Mouse (Mus musculus): ENCODE measurements around the gene Cops7a. TPM values are rescaled to one million over a fixed set of nuclear protein-coding genes. Genes with fewer than 3 reads are reported as not detected.

Cops7a gene
- polyA plus RNA-seq, 1 experiment from 2014 or later = 119 TPM

DNA sequence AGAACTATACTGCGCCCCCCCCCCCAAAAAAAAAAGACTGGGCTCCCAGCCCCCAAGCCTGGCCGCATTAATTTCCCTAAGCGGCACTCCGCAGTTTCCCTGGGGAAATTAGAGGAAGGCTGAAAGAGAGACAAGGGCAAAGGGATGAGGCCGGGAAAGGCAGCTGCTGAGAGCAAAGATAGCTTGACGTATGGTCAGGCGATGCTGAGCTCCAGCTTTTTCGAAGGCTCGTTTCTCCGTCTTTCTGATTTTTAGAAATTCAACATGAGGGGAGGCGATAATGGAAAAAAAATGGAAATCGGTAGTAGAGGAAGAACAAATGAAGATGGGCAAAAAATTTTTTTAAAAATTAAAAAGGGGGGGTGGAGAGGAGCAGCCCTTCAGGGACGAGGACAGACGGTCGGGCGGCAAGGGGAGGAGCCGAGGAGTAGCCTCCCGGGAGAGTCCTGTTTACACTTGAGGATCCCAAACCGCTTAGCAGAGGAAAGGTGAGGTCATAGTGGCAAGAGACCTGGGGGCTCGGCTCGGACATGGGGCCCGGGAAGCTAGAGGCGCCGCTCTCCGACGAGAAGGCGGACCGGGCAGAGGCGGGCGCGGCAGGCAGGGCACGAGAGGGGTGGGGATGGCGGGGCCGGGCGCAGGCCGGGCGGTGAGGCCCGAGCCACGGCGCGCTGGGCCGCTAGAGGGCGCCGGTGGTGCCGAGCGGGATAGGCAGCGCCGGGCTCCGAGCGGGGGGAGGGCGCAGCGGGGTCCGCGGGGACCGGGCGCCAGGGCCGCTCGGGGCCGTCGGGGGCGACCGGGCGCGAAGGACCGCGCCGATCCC, 48.4 kb downstream of the Cops7a start:
- Histone ChIP-seq H3K4me2 (replicated peaks) (peak overlapping the region; percentile 99), H3K9ac (peak overlapping the region; percentile 100), H3K27ac (peak overlapping the region; percentile 100), H3K36me3 (peaks cover 20% of the 10 kb centered on the region), H3K9me3 (no peaks in the 10 kb centered on the region), H3K4me1 (peaks cover 47% of the 10 kb centered on the region), H3K27me3 (no peaks in the 10 kb centered on the region), H3K4me3 (peak overlapping the region; percentile 93)
- WGBS = under 1% methylated on average over 63 of the region's 67 CpGs
- peak; percentile 25 for ATAC-seq (ENCODE audit: insufficient number of reproducible peaks, insufficient read depth, low FRiP score, low TSS enrichment)

- Histone ChIP-seq H3K4me3 (peak overlapping the region; percentile 93), H3K9me3 (no peaks in the 10 kb centered on the region), H3K9ac (peak overlapping the region; percentile 100), H3K27me3 (0 out of 2 replicates have a peak, but pooled peaks cover under 1% of the 10 kb centered on the region), H3K4me2 (replicated peaks) (peak overlapping the region; percentile 99), H3K36me3 (peaks cover 20% of the 10 kb centered on the region), H3K27ac (peak overlapping the region; percentile 100), H3K4me1 (peaks cover 49% of the 10 kb centered on the region)
- ATAC-seq (ENCODE audit: insufficient number of reproducible peaks, insufficient read depth, low FRiP score, low TSS enrichment) = no peak
- 4% methylated on average over 12 of the region's 12 CpGs for WGBS
Observed at GRCm38 (mm10) chr6:124915942-124916694, 49.2 kb downstream of the Cops7a start.

- Histone ChIP-seq H3K9ac (peak overlapping the region; percentile 100), H3K4me3 (peak overlapping the region; percentile 93), H3K27me3 (peaks cover 9% of the 10 kb centered on the region), H3K4me2 (replicated peaks) (peak overlapping the region; percentile 99), H3K4me1 (peaks cover 48% of the 10 kb centered on the region), H3K27ac (peak overlapping the region; percentile 100; the same call in 1 of the 2 replicates), H3K36me3 (peaks cover 20% of the 10 kb centered on the region), H3K9me3 (no peaks in the 10 kb centered on the region)
- 12% methylated on average over 22 of the region's 22 CpGs for WGBS
- ATAC-seq (ENCODE audit: insufficient number of reproducible peaks, insufficient read depth, low FRiP score, low TSS enrichment) = no peak
Observed at GRCm38 (mm10) chr6:124915160-124915941, 50.0 kb downstream of the Cops7a start.

- peak overlapping the region; percentile 99 for H3K4me2 ChIP-seq (replicated peaks)
- no peak for ATAC-seq (ENCODE audit: insufficient number of reproducible peaks, insufficient read depth, low FRiP score, low TSS enrichment)
- WGBS = 85% methylated on average over 7 of the region's 7 CpGs
- peaks cover 17% of the 10 kb centered on the region for H3K27me3 ChIP-seq
- no peak overlapping the region for H3K9ac ChIP-seq
- peaks cover 52% of the 10 kb centered on the region for H3K4me1 ChIP-seq
- H3K9me3 ChIP-seq = no peaks in the 10 kb centered on the region
- peaks cover 20% of the 10 kb centered on the region for H3K36me3 ChIP-seq
- 0 out of 2 replicates have a peak overlapping the region, but pooled peaks have one; percentile 1 for H3K27ac ChIP-seq
- H3K4me3 ChIP-seq = peak overlapping the region; percentile 93; the same call in 1 of the 2 replicates
Observed at GRCm38 (mm10) chr6:124914511-124914910, 50.8 kb downstream of the Cops7a start.

- Histone ChIP-seq H3K9me3 (no peaks in the 10 kb centered on the region), H3K9ac (no peak overlapping the region; the same call in 1 of the 2 replicates), H3K4me2 (replicated peaks) (0 out of 2 replicates have a peak overlapping the region, but pooled peaks have one; percentile 99), H3K36me3 (peaks cover 20% of the 10 kb centered on the region), H3K27ac (no peak overlapping the region), H3K4me1 (peaks cover 47% of the 10 kb centered on the region), H3K27me3 (peaks cover 18% of the 10 kb centered on the region), H3K4me3 (no peak overlapping the region)
- whole genome bisulfite sequencing = 52% methylated on average over 14 of the region's 14 CpGs
- no peak for ATAC-seq (ENCODE audit: insufficient number of reproducible peaks, insufficient read depth, low FRiP score, low TSS enrichment)
Observed at GRCm38 (mm10) chr6:124913721-124914285, 51.5 kb downstream of the Cops7a start.

- no peak overlapping the region for H3K4me3 ChIP-seq
- H3K9ac ChIP-seq = no peak overlapping the region
- 67% methylated on average over 6 of the region's 6 CpGs for WGBS
- H3K27ac ChIP-seq = no peak overlapping the region
- peaks cover 22% of the 10 kb centered on the region for H3K27me3 ChIP-seq
- H3K9me3 ChIP-seq = no peaks in the 10 kb centered on the region
- peaks cover 41% of the 10 kb centered on the region for H3K4me1 ChIP-seq
- H3K36me3 ChIP-seq = peaks cover 20% of the 10 kb centered on the region
- H3K4me2 ChIP-seq (replicated peaks) = no peak overlapping the region
- ATAC-seq (ENCODE audit: insufficient number of reproducible peaks, insufficient read depth, low FRiP score, low TSS enrichment) = no peak
Observed at GRCm38 (mm10) chr6:124913214-124913613, 52.1 kb downstream of the Cops7a start.

DNA sequence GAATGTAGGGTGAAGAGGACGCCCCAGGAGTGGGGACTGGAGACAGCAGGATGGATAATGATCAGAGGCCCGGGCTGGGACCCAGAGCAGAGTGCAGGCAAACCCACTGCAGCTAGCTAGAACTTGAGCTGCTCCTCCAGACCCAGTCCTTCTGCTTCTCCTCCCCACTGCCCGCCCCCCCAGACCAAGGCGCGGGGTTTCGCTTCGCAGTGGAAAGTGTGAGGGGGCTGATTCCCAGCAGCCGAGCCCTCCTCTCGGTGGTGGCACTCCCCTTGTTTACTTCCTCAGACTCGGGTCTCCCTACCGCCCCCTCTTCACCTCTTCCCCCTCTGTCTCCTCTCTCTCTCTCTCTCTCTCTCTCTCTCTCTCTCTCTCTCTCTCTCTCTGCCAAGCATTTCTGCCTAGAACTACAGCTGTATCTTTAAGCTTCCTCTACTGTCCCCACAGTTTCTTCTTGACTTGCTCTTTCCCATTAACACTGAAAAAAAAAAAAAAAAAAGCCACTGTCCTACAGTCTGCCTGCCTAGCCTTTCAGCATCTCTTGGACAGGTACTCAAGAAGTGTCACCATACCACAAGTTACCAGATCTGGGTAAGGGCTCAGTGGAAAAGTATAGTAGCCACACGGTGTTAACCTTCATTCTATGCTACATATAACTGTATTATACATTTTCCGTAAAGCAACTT, 53.7 kb downstream of the Cops7a start, which contains the start of gene Lag3:
Gene Lag3, minus strand, starts transcription at position 173 of the 686 bp plus-strand sequence.
- Histone ChIP-seq H3K36me3 (peaks cover 20% of the 10 kb centered on the region), H3K4me2 (replicated peaks) (peak within 1 kb of the TSS; percentile 24), H3K9ac (peak within 1 kb of the TSS; percentile 31; the same call in 1 of the 2 replicates), H3K27ac (no peak within 1 kb of the TSS), H3K9me3 (no peaks in the 10 kb centered on the region), H3K4me1 (peaks cover 39% of the 10 kb centered on the region), H3K27me3 (peaks cover 22% of the 10 kb centered on the region), H3K4me3 (no peak within 1 kb of the TSS)
- ATAC-seq (ENCODE audit: insufficient number of reproducible peaks, insufficient read depth, low FRiP score, low TSS enrichment) = no peak
- WGBS = 16% methylated on average over 12 of the region's 13 CpGs

DNA sequence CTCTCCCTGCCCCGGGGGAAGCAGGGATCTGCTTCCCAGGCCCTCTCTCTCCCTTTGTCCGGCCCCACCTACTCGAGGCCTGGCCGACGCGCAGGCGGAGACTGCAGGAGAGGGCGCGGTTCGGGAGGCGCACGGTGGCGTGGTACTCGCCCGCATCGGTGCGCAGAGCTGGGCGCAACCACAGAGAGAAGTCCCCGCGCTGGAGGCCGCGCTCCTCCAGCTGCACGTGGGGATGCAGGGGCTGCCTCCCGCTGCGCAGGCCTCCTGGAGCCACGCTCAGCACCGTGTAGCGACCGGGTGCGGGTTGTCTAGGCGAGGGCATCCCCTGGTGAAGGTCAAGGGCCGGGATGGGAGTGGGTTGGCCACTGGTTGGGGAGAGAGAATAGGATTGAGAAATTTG, 55.3 kb downstream of the Cops7a start:
- 2% methylated on average over 31 of the region's 32 CpGs for WGBS
- H3K9ac ChIP-seq = peak overlapping the region; percentile 46
- H3K27ac ChIP-seq = no peak overlapping the region
- H3K4me2 ChIP-seq (replicated peaks) = peak overlapping the region; percentile 46
- peaks cover 22% of the 10 kb centered on the region for H3K27me3 ChIP-seq
- 0 out of 2 replicates have a peak overlapping the region, but pooled peaks have one; percentile 12 for H3K4me3 ChIP-seq
- no peak for ATAC-seq (ENCODE audit: insufficient number of reproducible peaks, insufficient read depth, low FRiP score, low TSS enrichment)
- peaks cover 20% of the 10 kb centered on the region for H3K36me3 ChIP-seq
- peaks cover 31% of the 10 kb centered on the region for H3K4me1 ChIP-seq
- no peaks in the 10 kb centered on the region for H3K9me3 ChIP-seq

All from embryonic facial prominence, embryonic 12.5 days (tissue).